Mouse (Mus musculus) MN1 (cell line): ENCODE measurements at regions not wholly inside any gene's neighbourhood (a gene's known extent, or its start where the extent isn't known, plus 50 kb on each side); places are given as distances from the start of the nearest gene placed in this dataset.
A peak's percentile ranks its signal among the peaks of the same experiment; 100 is the strongest.
"Not testable (repeated sequence)": the region's sequence is repeated elsewhere in the genome, so short reads cannot be mapped to it uniquely, and the experiment has no call there.

Experiments
- DNase-seq: peaks from one replicate; pipeline ENCODE4 v3.0.0-alpha.2; 2016; ENCODE audit warnings: low spot score

DNA sequence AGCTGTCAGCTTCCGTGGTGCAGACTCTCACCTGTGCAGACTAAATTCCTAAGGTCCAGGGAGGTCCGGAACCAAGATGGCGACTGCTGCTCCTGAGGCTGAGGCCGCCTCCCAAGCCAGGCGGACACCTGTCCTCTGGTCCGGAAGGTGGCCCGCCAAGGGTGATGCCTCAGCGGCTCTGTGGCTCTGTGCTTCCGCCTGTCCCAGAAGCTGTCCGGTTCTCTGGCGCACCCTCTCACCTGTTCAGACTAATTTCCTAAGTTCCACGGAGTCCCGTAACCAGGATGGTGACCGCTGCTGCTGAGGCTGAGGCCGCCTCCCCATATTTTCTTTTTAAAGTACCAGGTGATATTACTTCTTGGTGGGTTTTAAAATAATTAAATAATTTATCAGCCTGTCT lies 65.4 kb upstream of the B3galnt2 start:
- not testable (repeated sequence) for DNase-seq

DNA sequence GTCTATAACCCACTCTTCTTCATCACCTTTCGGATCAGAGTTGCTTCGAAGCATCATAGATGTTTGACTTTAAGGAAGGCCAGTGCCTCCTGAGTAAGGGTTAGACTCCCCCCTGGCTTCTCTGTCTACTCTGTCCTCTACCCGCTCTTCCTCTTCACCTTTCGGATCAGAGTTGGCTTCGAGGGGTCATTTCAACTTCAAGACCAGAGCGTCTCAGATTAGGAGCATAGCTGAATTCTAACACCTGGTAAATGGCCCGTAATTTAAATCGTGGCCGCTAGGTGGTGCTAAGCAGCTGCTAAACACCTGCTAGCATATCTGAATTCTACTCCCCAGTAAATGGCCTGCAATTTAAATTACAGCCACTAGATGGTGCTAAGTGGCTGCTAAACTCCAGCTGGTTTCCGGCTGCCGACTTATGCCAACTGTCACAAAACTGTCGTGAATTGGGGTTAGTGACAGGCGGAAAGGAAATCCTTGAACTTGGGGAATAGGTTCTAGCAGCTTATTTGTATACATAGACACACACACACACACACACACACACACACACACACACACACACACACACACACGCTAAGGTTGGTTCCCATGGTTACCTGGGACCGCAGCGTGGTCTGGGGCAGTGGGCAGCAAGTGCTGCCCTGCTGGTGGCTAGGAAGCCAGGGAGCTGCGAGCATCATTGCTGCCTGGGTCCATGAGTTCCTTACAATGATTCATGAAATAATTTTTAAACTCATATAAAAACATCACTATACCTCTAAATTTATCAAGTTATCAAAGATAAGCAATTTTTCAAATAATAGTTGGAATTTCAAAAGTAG lies 64.8 kb upstream of the B3galnt2 start:
- peak; percentile 99 for DNase-seq

DNA sequence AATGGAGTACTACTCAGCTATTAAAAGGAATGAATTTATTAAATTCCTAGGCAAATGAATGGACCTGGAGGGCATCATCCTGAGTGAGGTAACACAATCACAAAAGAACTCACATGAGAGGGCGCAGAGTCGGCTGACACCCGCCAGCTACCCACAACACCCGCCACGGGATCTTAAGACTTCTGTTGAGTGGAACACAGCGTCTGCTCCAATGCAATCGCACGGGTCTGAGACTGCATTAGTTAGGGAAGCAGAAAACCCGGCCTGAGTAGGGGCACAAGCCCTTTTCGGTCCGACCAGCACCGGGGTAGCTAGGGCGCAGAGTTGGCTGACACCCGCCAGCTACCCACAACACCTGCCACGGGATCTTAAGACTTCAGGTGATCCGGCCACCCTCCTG lies 52.1 kb upstream of the B3galnt2 start:
- DNase-seq = not testable (repeated sequence)
